Mouse (Mus musculus): ENCODE measurements at regions not wholly inside any gene's neighbourhood (a gene's known extent, or its start where the extent isn't known, plus 50 kb on each side); places are given as distances from the start of the nearest gene placed in this dataset.

DNA sequence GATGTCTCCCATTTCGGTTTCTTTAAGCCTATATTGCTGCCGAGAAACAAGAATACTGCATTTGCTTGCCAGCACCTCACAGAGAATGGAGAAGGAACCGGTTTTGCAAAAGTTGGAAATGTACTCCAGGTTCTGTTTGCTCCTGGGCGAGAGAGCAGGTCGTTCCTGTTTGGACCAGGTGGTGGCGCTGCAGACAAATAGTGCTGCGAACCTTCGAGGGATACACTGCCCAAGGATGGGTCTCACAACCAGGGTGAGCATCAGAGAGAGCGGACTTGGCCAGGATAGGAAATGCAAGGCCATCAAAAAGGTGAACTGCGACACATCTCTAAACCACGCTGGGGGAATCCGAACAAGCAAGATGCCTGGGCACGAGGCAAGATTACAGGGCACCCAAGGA lies 54.0 kb upstream of the Ets2 start:
- DNase-seq (ENCODE audit: low spot score in 2 of 2): peak; percentile 76 to 79

DNA sequence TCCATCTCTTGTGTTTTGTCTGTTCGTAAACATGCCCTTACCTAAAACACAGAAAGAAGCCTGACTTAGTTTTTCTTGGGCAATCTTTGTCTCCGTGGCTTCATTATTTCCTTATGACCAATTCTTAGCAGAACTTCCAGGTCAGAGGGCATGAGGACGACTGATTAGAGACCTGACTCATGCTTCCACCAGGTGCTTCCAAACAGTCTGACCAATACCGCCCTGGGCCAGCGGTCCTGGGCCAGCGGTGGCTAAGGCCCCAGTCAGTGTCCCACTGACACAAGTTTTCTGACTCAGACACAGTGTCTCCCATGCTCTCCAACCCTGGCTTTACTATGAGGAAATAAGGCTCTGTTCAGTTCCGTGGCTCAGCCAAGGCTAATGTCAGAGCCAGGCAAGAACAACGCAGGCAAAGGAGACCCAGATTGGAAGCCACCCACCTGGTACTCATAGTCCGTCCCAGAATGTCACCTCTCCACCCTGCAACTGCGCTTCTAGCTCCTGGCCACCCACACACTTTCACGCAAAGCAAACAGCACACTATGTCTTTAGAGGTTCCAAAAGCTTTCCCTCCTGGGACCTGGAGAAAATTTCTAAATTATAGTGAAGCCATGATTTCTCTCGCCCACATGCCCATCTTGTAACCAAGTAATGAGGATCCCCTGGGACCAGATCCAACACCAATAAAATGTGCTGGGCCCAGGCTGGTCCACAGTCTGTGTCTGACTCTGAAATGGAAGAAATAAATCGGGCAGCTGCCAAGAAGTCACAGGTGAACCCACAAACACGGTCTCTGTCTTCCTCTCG lies 56.6 kb upstream of the Erg start:
- DNase-seq (ENCODE audit: low spot score in 2 of 2): peak in 1 of 2 experiments; percentile 47

DNA sequence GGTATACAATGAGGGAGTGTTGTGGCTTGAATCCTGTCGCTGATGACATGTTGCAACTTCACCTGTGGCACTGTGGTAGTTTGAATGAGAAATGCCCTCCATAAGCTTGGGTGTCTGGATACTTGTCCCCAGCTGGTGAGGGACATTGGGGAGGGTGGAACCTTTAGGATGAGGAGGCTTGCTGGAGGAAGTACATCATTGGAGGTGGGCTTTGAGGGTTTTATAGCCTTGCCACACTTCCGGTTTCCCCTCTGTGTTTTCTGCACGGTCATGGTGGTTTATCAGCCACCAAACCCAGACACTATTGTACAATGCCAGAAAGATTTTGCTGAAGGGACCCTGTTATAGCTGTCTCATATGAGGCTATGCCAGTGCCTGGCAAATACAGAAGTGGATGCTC lies 54.3 kb upstream of the Erg start:
- no peak for DNase-seq (ENCODE audit: low spot score in 2 of 2)

DNA sequence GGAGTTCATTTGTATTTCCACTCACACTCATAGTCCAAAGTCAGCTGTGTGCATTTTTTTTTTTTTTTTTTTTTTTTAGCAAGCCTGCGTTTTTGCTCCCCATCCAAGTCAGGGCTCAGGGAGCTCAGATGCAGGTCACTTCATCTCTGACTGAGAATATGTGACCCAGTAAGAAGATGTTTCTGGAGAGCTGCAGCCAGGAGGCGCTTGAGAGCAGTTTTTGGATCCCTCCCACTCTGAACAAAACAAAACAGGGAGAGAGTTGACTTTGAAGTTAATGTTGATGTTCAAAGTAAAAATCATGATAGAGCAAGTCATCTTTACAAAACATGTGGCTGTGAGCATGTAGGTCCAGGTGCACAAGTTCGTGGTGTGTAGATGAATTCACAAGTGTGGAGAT lies 53.3 kb upstream of the Erg start:
- DNase-seq (ENCODE audit: low spot score in 2 of 2): no peak

DNA sequence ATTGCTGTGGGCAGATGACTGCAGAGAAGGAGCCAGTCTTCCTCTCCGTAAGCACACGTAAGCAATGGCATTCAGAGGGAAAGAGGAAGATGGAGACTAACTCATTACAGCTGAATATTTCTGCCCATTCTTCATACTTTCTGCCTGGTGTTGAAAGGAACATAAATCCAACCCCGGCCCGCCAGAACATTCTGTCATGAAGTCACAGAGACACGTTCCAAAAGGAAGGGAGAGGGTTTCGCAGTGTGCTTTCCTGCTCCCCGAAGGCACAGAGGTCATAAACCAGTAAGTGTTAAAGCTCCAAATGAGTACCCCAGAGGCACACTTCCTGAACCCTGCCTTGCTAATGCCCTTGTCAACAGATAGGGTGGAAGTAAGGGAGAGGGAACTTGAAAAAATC lies 51.5 kb upstream of the Erg start:
- DNase-seq (ENCODE audit: low spot score in 2 of 2): no peak

DNA sequence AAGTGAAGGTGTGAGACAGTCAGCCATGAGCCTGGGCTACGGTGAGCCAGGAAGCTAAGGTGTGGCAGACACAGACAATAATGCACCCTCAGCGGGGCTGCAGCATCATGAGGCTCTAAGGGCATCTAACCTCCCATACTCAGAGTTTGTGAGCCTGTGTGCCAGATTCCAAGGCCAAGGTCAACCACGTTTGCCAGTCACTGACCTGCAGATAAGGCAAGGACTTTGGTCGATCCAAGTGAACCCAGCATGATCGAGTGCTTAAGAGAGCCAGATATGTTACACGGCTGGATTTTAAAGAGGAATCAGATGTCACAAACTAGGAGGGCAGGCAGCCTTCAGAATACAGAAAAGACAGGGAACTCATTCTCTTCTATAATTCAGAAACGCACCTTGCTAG lies 50.2 kb upstream of the Erg start:
- no peak for DNase-seq (ENCODE audit: low spot score in 2 of 2)

All from left cerebral cortex, adult 18-20 months (tissue).